Mouse (Mus musculus) stomach, postnatal 0 days (tissue): ENCODE results near the gene Bicd2.
A peak's percentile ranks its signal among the peaks of the same experiment; 100 is the strongest.

ENCODE experiments used
- CTCF ChIP-seq: IDR thresholded peaks from 2 replicates; pipeline ENCODE4 v1.5.1; 2016; ENCODE audit warnings: antibody characterized with exemption, low read depth, mild to moderate bottlenecking, moderate library complexity
- EP300 ChIP-seq: optimal IDR thresholded peaks from 2 replicates; pipeline ENCODE3; 2016; ENCODE audit warnings: antibody characterized with exemption

GRCm38 (mm10) chr13:49391374-49391773, 50.0 kb downstream of the Bicd2 start:
- no peak for TF ChIP-seq EP300
- peak; percentile 71 for TF ChIP-seq CTCF
